Mouse (Mus musculus) stomach, embryonic 14.5 days (tissue): Measurements from ENCODE around the gene Npr2. TPM values are rescaled to one million over a fixed set of nuclear protein-coding genes. Genes with fewer than 3 reads are reported as not detected.

Experiments
- ATAC-seq: fragments of 200-750 bp; cut with Nextera tagmentation; 2 replicates; pipeline ENCODE4 v1.8.0; 2017; ENCODE audit warnings: low read depth, moderate TSS enrichment; ENCODE audit not compliant: insufficient number of reproducible peaks, insufficient read depth, low FRiP score
- H3K27ac ChIP-seq: fragments of 300-500 bp; sonication (generic); 2 replicates; pipeline ENCODE4 v1.5.1; 2014; ENCODE audit warnings: mild to moderate bottlenecking, low read length, moderate library complexity, mixed read lengths
- H3K27me3 ChIP-seq: fragments of 300-500 bp; sonication (generic); 2 replicates; pipeline ENCODE4 v1.6.1; 2014; ENCODE audit warnings: low read length, control low read depth, mixed read lengths; ENCODE audit not compliant: control insufficient read depth, insufficient read depth
- H3K36me3 ChIP-seq: fragments of 300-500 bp; sonication (generic); 2 replicates; pipeline ENCODE4 v1.6.1; 2014; ENCODE audit warnings: mild to moderate bottlenecking, control low read depth, low read length, moderate library complexity, mixed read lengths; ENCODE audit not compliant: control insufficient read depth, insufficient read depth
- H3K4me1 ChIP-seq: fragments of 300-500 bp; sonication (generic); 2 replicates; pipeline ENCODE4 v1.6.1; 2014; ENCODE audit warnings: low read length, control low read depth, mixed read lengths; ENCODE audit not compliant: control insufficient read depth, insufficient read depth
- H3K4me2 ChIP-seq: fragments of 300-500 bp; sonication (generic); replicated peaks from 2 replicates; pipeline ENCODE4 v1.6.1; 2014; ENCODE audit warnings: low read depth, low read length, control low read depth
- H3K4me3 ChIP-seq: fragments of 300-500 bp; sonication (generic); 2 replicates; pipeline ENCODE4 v1.5.1; 2014; ENCODE audit warnings: low read depth, low read length, control low read depth
- H3K9ac ChIP-seq: fragments of 300-500 bp; sonication (generic); replicated peaks from 2 replicates; pipeline ENCODE4 v1.6.1; 2014; ENCODE audit warnings: low read depth, mild to moderate bottlenecking, control low read depth, low read length, moderate library complexity, mixed read lengths
- H3K9me3 ChIP-seq: fragments of 300-500 bp; sonication (generic); 2 replicates; pipeline ENCODE4 v1.6.1; 2016; ENCODE audit warnings: low read depth, low read length, control low read depth; ENCODE audit not compliant: control insufficient read depth
- WGBS: fragments of 180-500 bp; shearing (Covaris S2); extraction: QIAGEN DNeasy Blood & Tissue Kit; methylation state at CpG from one replicate; pipeline ENCODE4 v1.1.7; 2014; 5-methylcytosine and 5-hydroxymethylcytosine counted together
- polyA plus RNA-seq: library from polyadenylated mRNA; unstranded; fragments of >200 nt; fragmentation: Nextera tagmentation; extraction: Ambion mirVana; gene quantifications from 2 replicates; pipeline ENCODE4 v1.2.1, GENCODE M21; 2014

Gene Npr2
- polyA plus RNA-seq, 1 experiment from 2014 or later, result 17.3 TPM

DNA sequence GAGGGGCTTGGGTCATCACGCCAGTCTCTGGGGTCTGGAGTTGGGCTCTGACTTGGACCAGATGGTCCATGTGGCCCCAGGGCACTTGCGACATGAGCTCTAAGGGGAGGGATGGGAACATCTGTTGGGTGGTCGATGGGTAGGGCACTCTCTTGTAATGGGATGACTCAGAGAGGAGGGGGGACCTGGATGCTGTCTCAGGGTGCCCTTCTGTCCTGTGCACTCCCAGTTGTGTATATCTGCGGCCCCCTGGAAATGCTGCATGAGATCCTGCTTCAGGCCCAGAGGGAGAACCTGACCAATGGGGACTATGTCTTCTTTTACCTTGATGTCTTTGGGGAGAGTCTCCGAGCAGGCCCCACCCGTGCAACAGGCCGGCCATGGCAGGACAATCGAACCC is 1.6 kb downstream of the Npr2 start:
- peaks cover 16% of the 10 kb centered on the region for H3K4me1 ChIP-seq
- H3K4me2 ChIP-seq, result 0 out of 2 replicates have a peak overlapping the region, but pooled peaks have one; percentile 86
- H3K9ac ChIP-seq, result no peak overlapping the region
- WGBS, result 85% methylated on average over 8 of the region's 8 CpGs
- no peaks in the 10 kb centered on the region for H3K27me3 ChIP-seq
- no peak overlapping the region for H3K27ac ChIP-seq
- H3K4me3 ChIP-seq, result no peak overlapping the region
- H3K36me3 ChIP-seq, result no peaks in the 10 kb centered on the region
- no peaks in the 10 kb centered on the region for H3K9me3 ChIP-seq
- no peak for ATAC-seq

DNA sequence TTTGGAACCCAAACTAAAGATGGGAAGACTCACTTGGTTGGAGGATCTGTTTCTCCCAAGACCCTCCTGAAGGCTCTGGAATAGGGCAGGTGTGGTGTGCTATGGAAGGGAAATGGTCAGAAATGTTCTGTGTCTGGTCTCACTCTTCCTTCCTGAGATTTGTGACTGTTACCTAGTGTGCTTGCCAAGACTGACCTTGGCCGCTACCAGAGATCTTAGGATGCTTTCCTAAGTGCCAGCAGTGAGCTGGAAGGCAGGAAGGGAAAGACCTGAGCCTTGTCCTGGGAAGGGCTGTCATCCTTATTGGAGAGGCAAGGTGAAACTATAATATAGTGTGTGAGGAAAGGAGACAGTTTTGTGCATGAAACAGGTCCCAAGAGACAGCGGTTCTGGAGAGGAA is 2.0 kb downstream of the Npr2 start:
- Histone ChIP-seq H3K4me1 (peaks cover 16% of the 10 kb centered on the region), H3K9ac (no peak overlapping the region), H3K9me3 (no peaks in the 10 kb centered on the region), H3K4me2 (no peak overlapping the region), H3K4me3 (no peak overlapping the region), H3K27ac (no peak overlapping the region), H3K27me3 (no peaks in the 10 kb centered on the region), H3K36me3 (no peaks in the 10 kb centered on the region)
- WGBS, result 90% methylated on average over 2 of the region's 2 CpGs
- no peak for ATAC-seq

DNA sequence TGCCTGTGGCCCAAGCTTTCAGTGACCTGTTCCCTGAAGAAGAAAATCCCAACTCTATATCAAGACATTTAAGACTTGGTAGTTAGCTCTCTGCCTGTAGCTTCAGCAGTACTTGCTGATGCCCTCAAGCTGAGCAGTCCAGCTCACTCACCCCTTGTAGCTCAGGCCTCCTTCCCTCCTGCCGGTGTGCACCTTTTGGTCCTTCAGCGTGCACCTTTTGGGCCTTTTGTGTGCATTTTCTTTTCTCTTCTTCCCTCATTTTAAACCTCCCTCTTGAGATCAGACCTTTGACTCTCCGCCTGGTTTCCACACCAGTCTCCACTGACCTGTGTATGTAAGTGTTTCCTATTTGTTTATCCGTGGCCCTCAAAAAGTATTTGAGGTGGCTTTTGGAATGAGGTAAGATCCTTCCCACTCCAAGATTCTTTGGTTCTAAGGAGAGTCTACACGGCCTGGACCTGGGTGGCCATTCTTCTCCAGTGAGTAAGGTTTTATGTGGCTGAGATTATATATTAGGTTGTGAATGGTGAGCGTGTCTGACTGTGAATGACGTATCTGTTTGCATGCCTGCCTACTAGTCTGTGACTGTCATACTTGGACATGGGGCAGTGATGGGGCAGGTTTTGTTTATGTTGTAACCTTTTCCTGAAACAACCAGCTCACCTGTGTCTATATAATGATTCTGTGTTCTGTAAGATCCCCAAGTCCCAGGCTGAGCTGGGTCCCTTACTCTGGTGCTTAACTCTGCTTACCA is 3.1 kb downstream of the Npr2 start:
- ATAC-seq, result no peak
- Histone ChIP-seq H3K36me3 (no peaks in the 10 kb centered on the region), H3K4me2 (no peak overlapping the region), H3K27me3 (no peaks in the 10 kb centered on the region), H3K27ac (no peak overlapping the region), H3K4me3 (no peak overlapping the region), H3K4me1 (peaks cover 16% of the 10 kb centered on the region), H3K9ac (no peak overlapping the region), H3K9me3 (no peaks in the 10 kb centered on the region)
- WGBS, result 80% methylated on average over 7 of the region's 7 CpGs

GRCm38 (mm10) chr4:43636751-43637150 is 5.0 kb downstream of the Npr2 start:
- WGBS, result 72% methylated on average over 6 of the region's 6 CpGs
- H3K9ac ChIP-seq, result no peak overlapping the region

DNA sequence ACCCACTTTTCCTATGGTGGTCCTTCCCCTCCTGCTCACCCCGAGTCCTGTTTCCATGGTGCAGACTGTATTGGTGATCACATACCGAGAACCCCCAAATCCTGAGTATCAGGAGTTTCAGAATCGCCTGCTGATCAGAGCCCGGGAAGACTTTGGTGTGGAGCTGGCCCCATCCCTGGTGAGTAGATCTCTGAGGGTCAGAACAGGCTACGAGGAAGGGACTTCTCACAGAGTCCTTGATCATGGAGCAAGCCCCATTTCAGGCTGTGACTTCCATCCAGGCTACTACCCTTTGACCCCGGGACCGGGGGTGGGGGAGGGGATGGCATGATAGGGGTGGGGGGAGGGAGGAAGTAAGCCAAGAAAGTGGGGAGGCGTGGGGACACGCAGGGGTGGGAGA is 8.3 kb downstream of the Npr2 start:
- ATAC-seq, result no peak
- 65% methylated on average over 9 of the region's 9 CpGs for WGBS

More at GRCm38 (mm10) chr4:43636751-43637150, 5.0 kb downstream of the Npr2 start:
- H3K27ac ChIP-seq, result no peak overlapping the region
- no peaks in the 10 kb centered on the region for H3K27me3 ChIP-seq
- H3K4me3 ChIP-seq, result no peak overlapping the region
- no peaks in the 10 kb centered on the region for H3K36me3 ChIP-seq
- H3K9me3 ChIP-seq, result no peaks in the 10 kb centered on the region
- no peak for ATAC-seq
- H3K4me2 ChIP-seq, result no peak overlapping the region
- H3K4me1 ChIP-seq, result peaks cover 14% of the 10 kb centered on the region

GRCm38 (mm10) chr4:43640491-43640890 is 8.8 kb downstream of the Npr2 start:
- no peaks in the 10 kb centered on the region for H3K4me1 ChIP-seq
- no peak for ATAC-seq
- no peaks in the 10 kb centered on the region; the same call in 1 of the 2 replicates for H3K36me3 ChIP-seq
- H3K9ac ChIP-seq, result no peak overlapping the region
- H3K4me2 ChIP-seq, result no peak overlapping the region
- no peaks in the 10 kb centered on the region for H3K27me3 ChIP-seq
- no peak overlapping the region for H3K27ac ChIP-seq
- 84% methylated on average over 6 of the region's 6 CpGs for WGBS
- H3K4me3 ChIP-seq, result no peak overlapping the region
- no peaks in the 10 kb centered on the region for H3K9me3 ChIP-seq

More for the DNA sequence above, 8.3 kb downstream of the Npr2 start:
- no peaks in the 10 kb centered on the region for H3K27me3 ChIP-seq
- H3K9ac ChIP-seq, result no peak overlapping the region
- no peaks in the 10 kb centered on the region for H3K9me3 ChIP-seq
- no peaks in the 10 kb centered on the region for H3K4me1 ChIP-seq
- no peak overlapping the region for H3K4me3 ChIP-seq
- no peaks in the 10 kb centered on the region; the same call in 1 of the 2 replicates for H3K36me3 ChIP-seq
- H3K27ac ChIP-seq, result no peak overlapping the region
- H3K4me2 ChIP-seq, result no peak overlapping the region

DNA sequence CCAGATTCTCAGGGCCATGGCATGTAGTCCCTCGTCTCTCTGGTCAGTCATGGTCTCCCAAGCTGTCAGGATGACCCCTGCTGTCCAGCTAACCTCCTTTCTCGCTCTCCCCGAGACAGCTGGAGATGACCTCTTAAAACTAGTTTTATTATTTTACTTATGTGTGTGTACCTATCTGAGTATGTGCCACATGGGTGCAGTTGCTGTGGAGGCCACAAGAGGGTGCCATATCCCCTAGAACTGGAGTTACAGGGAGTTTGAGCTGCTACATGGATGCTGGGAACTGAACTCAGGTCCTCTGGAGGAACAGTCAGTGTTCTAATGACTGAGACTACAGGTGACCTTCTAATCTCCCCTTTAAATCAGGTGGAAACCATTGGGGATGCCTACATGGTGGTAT is 18.0 kb downstream of the Npr2 start:
- peaks cover 9% of the 10 kb centered on the region; the same call in 1 of the 2 replicates for H3K9me3 ChIP-seq
- H3K4me1 ChIP-seq, result 0 out of 2 replicates have a peak, but pooled peaks cover 2% of the 10 kb centered on the region
- H3K27me3 ChIP-seq, result no peaks in the 10 kb centered on the region
- no peak overlapping the region for H3K4me2 ChIP-seq
- 94% methylated on average over 3 of the region's 3 CpGs for WGBS
- H3K27ac ChIP-seq, result no peak overlapping the region
- no peak overlapping the region for H3K4me3 ChIP-seq
- no peak overlapping the region for H3K9ac ChIP-seq
- peaks cover 4% of the 10 kb centered on the region; the same call in 1 of the 2 replicates for H3K36me3 ChIP-seq
- no peak for ATAC-seq

- ATAC-seq, result no peak
- H3K9ac ChIP-seq, result no peak overlapping the region
- H3K27ac ChIP-seq, result no peak overlapping the region
- H3K4me1 ChIP-seq, result peaks cover 2% of the 10 kb centered on the region; the same call in 1 of the 2 replicates
- H3K4me3 ChIP-seq, result no peak overlapping the region
- WGBS, result 92% methylated on average over 4 of the region's 4 CpGs
- H3K9me3 ChIP-seq, result peaks cover 9% of the 10 kb centered on the region; the same call in 1 of the 2 replicates
- H3K36me3 ChIP-seq, result no peaks in the 10 kb centered on the region
- H3K4me2 ChIP-seq, result peak overlapping the region; percentile 39; the same call in 1 of the 2 replicates
- H3K27me3 ChIP-seq, result no peaks in the 10 kb centered on the region
These were observed 21.0 kb downstream of the Npr2 start for GRCm38 (mm10) chr4:43652726-43653125.
